Mouse (Mus musculus): ENCODE measurements around the gene Rpp38. TPM values are rescaled to one million over a fixed set of nuclear protein-coding genes. Genes with fewer than 3 reads are reported as not detected.

The Rpp38 gene
- 1.7 and 2.5 TPM in 2 replicates for polyA plus RNA-seq (2012; rRNA removed)

GRCm38 (mm10) chr2:3332484-3333242, at the start of gene Rpp38:
Gene Rpp38, minus strand, starts transcription at chr2:3332643.

DNA sequence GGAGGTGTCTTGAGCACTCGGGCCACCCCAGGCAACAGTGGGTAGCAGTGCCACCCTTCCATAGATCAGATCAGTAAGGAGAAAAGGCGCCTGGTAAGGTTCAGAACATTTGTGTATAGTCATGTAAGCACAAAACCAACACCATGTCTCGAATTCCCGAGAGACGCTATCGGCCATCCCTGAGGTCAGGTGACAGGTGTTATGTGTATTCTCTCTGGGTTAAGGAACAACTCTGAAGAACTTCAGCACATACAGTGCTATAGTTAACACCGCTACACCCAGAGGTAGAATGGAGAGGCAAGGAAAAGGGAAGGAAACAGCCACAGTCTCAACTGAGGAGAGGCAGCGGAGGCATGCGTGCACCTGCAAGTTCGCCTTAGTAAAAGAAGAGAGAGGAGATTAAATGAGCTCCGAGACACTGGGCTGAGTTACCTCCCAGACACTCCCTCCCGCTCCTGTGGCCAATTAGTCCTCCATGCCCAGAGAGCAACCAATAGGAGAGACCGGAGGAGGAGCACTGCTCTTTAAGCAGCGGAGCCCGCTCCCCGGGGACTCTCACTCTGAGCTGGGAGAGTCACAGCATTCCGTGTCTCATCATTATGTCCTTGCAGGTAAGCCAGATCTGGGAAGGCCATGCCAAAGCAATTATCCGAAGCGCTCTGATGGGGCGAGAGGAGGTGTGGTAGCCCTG, 3.3 kb upstream of the Rpp38 start, which contains the start of gene Acbd7:
Gene Acbd7, plus strand, starts transcription at position 558 of the 691 bp plus-strand sequence.

DNA sequence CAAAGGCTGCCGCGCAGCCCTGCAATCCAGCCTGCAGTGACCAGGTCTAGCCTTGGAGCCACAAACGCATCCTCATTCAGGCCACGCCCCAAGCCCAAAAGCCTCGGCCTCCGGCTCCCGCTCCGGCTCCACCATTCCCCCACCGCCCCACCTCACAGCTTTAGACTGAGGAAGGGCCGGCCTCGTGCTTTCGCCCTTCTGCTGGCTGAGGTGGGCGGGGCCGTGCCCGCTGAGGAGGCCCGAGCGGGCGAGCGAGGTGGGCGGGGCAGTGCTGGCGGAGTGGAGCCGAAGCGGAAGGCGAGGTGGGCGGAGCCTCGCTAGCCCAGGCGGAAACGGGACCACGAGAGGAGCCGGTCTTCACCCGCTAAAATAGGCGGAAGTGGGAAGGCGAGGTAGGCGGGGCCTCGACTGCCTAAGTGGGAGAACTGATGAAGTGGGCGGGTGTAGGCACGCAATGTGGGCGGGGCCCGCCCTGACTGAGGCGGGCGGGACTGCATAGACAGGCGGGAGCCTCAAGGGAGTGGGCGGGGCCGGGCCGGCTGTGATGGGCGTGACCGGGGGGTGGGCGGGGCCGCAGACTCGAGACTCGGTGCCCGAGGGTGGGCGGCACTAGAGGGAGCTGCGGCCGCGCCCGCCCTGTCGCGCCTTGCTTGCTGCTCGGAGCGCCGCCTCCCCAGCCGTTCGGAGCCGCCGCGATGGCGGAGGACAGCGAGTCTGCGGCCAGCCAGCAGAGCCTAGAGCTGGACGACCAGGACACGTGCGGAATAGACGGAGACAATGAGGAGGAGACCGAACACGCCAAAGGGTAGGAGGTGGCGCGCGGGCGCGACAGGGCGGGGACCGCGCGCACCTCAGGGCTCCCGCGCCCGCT, 48.6 kb downstream of the Rpp38 start, which contains the start of gene Nmt2:
Gene Nmt2, plus strand, starts transcription at position 611 of the 871 bp plus-strand sequence.

Other genes with a start within 250 kb of the Rpp38 start
- gene Fam171a1, start 218.4 kb downstream of the Rpp38 start, polyA plus RNA-seq (2012; rRNA removed): 13.9 and 14.2 TPM in 2 replicates
- gene Nmt2, start 48.4 kb downstream of the Rpp38 start, polyA plus RNA-seq (2012; rRNA removed): 3.0 and 3.9 TPM in 2 replicates
- gene Acbd7, start 3.5 kb upstream of the Rpp38 start, polyA plus RNA-seq (2012; rRNA removed): not detected in 2 replicates
- not detected in 2 replicates for gene Olah, start 64.6 kb upstream of the Rpp38 start, polyA plus RNA-seq (2012; rRNA removed)
- not detected in 2 replicates for gene Meig1, start 90.0 kb upstream of the Rpp38 start, polyA plus RNA-seq (2012; rRNA removed)
- 2.3 and 2.5 TPM in 2 replicates for gene Dclre1c, start 91.5 kb upstream of the Rpp38 start, polyA plus RNA-seq (2012; rRNA removed)
- 1.5 and 2.6 TPM in 2 replicates for gene Suv39h2, start 142.4 kb upstream of the Rpp38 start, polyA plus RNA-seq (2012; rRNA removed)
- gene Gm45902, start 180.1 kb upstream of the Rpp38 start, polyA plus RNA-seq (2012; rRNA removed): 0.83 and 1.2 TPM in 2 replicates
- gene Hspa14, start 180.2 kb upstream of the Rpp38 start, polyA plus RNA-seq (2012; rRNA removed): 15.9 and 17.4 TPM in 2 replicates
- 0.27 and 0.34 TPM in 2 replicates for gene Cdnf, start 180.4 kb upstream of the Rpp38 start, polyA plus RNA-seq (2012; rRNA removed)
- 13.1 and 15.1 TPM in 2 replicates for gene Fam107b, start 237.8 kb upstream of the Rpp38 start, polyA plus RNA-seq (2012; rRNA removed)

Measured in colon, adult 2 months (tissue).